Mouse (Mus musculus) heart, embryonic 14.5 days (tissue): ENCODE data around the gene Gng8. TPM values are rescaled to one million over a fixed set of nuclear protein-coding genes. Genes with fewer than 3 reads are reported as not detected.

ENCODE experiments used
- ATAC-seq: fragments of 200-750 bp; cut with Nextera tagmentation; 2 replicates; pipeline ENCODE4 v1.8.0; 2017; ENCODE audit warnings: low read depth, moderate TSS enrichment; ENCODE audit not compliant: insufficient number of reproducible peaks, insufficient read depth, low FRiP score
- H3K27ac ChIP-seq, 2 experiments: fragments of 200-500 bp in 1 of 2; fragments of 300-500 bp in 1 of 2; sonication (generic) in 1 of 2; replicated peaks in 1 of 2; 2 replicates each; pipeline ENCODE4 v1.5.1; 2012 to 2014; ENCODE audit warnings: low read depth in 2 of 2, low read length in 2 of 2, control low read depth in 1 of 2, mild to moderate bottlenecking in 1 of 2, mixed read lengths in 1 of 2; ENCODE audit not compliant: control insufficient read depth in 1 of 2, insufficient read depth in 1 of 2
- H3K27me3 ChIP-seq: fragments of 300-500 bp; sonication (generic); 2 replicates; pipeline ENCODE4 v1.6.1; 2014; ENCODE audit warnings: mild to moderate bottlenecking, low read length, control low read depth; ENCODE audit not compliant: control insufficient read depth, insufficient read depth
- H3K36me3 ChIP-seq: fragments of 300-500 bp; sonication (generic); 2 replicates; pipeline ENCODE4 v1.6.1; 2014; ENCODE audit warnings: mild to moderate bottlenecking, control low read depth, low read length, mixed read lengths; ENCODE audit not compliant: control insufficient read depth, insufficient read depth
- H3K4me1 ChIP-seq, 2 experiments: fragments of 200-500 bp in 1 of 2; fragments of 300-500 bp in 1 of 2; sonication (generic) in 1 of 2; 2 replicates each; pipeline ENCODE4 v1.6.1; 2012 to 2014; ENCODE audit warnings: low read length in 2 of 2, control low read depth in 1 of 2, mixed read lengths in 1 of 2; ENCODE audit not compliant: control insufficient read depth in 2 of 2, insufficient read depth in 2 of 2
- H3K4me2 ChIP-seq: fragments of 300-500 bp; sonication (generic); 2 replicates; pipeline ENCODE4 v1.6.1; 2014; ENCODE audit warnings: mild to moderate bottlenecking, low read length
- H3K4me3 ChIP-seq, 2 experiments: fragments of 200-500 bp in 1 of 2; fragments of 300-500 bp in 1 of 2; sonication (generic) in 1 of 2; 2 replicates each; pipeline ENCODE4 v1.5.1; 2012 to 2014; ENCODE audit warnings: low read length in 2 of 2, mild to moderate bottlenecking in 2 of 2, control low read depth in 1 of 2, low read depth in 1 of 2, moderate library complexity in 1 of 2; ENCODE audit not compliant: control insufficient read depth in 1 of 2, insufficient read depth in 1 of 2
- H3K9ac ChIP-seq: fragments of 300-500 bp; sonication (generic); 2 replicates; pipeline ENCODE4 v1.6.1; 2014; ENCODE audit warnings: mild to moderate bottlenecking, low read length
- H3K9me3 ChIP-seq: fragments of 300-500 bp; sonication (generic); 2 replicates; pipeline ENCODE4 v1.6.1; 2016; ENCODE audit warnings: low read length, control low read depth; ENCODE audit not compliant: control insufficient read depth
- WGBS: fragments of 180-500 bp; shearing (Covaris S2); extraction: QIAGEN DNeasy Blood & Tissue Kit; methylation state at CpG from one replicate; pipeline ENCODE4 v1.1.7; 2014; 5-methylcytosine and 5-hydroxymethylcytosine counted together
- polyA plus RNA-seq: library from polyadenylated mRNA; unstranded; fragments of >200 nt; fragmentation: Nextera tagmentation; extraction: Ambion mirVana; gene quantifications from 2 replicates; pipeline ENCODE4 v1.2.1, GENCODE M21; 2014

The Gng8 gene
- polyA plus RNA-seq, 1 experiment from 2014 or later = 6.9 TPM

DNA sequence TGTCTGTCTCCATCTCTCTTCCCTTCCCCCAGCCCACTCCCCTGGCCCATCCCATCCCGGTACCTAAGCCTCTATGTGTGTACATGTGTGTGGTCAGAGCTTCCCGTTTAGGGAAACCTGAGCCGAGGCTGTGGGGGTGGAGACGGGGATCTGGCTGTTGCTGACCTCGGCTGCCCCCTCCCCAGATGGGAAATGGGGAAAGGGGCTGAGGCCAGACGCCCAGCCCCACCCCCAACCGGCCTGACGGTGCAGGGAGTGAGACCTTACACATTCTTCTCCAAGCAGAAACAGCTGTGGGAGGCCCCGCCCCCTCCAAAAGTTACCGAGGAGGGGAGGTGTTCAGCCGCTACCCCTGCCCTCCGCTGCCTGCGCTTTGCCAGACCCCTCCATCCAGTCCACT, 15.0 kb upstream of the Gng8 start:
- Histone ChIP-seq H3K4me2 (peak overlapping the region; percentile 84), H3K27me3 (no peaks in the 10 kb centered on the region), H3K9me3 (no peaks in the 10 kb centered on the region), H3K9ac (peak overlapping the region; percentile 97), H3K4me1 (peaks cover 19 to 38% of the 10 kb centered on the region in 2 experiments), H3K36me3 (peaks cover 28% of the 10 kb centered on the region), H3K4me3 (peak overlapping the region; percentile 86), H3K27ac (peak overlapping the region; percentile 91 to 92)
- WGBS = 1% methylated on average over 13 of the region's 13 CpGs
- no peak for ATAC-seq

GRCm38 (mm10) chr7:16877717-16878116, 13.9 kb upstream of the Gng8 start:
- H3K4me3 ChIP-seq = no peak overlapping the region
- WGBS = 79% methylated on average over 3 of the region's 3 CpGs
- H3K27me3 ChIP-seq = no peaks in the 10 kb centered on the region
- ATAC-seq = no peak
- peaks cover 34% of the 10 kb centered on the region for H3K36me3 ChIP-seq
- H3K4me1 ChIP-seq = peaks cover 21 to 47% of the 10 kb centered on the region in 2 experiments
- no peak overlapping the region for H3K4me2 ChIP-seq
- H3K9me3 ChIP-seq = no peaks in the 10 kb centered on the region
- no peak overlapping the region; a peak in 1 of 4 replicates for H3K27ac ChIP-seq
- H3K9ac ChIP-seq = no peak overlapping the region

GRCm38 (mm10) chr7:16879796-16880547, 11.6 kb upstream of the Gng8 start:
- Histone ChIP-seq H3K27me3 (no peaks in the 10 kb centered on the region), H3K27ac (peak overlapping the region; percentile 96 to 99), H3K9ac (peak overlapping the region; percentile 68), H3K36me3 (peaks cover 54% of the 10 kb centered on the region), H3K4me3 (no peak overlapping the region), H3K4me2 (peak overlapping the region; percentile 41), H3K9me3 (peaks cover 1% of the 10 kb centered on the region; the same call in 1 of the 2 replicates), H3K4me1 (peaks cover 26 to 50% of the 10 kb centered on the region in 2 experiments)
- 20% methylated on average over 9 of the region's 9 CpGs for WGBS
- peak; percentile 70 for ATAC-seq

DNA sequence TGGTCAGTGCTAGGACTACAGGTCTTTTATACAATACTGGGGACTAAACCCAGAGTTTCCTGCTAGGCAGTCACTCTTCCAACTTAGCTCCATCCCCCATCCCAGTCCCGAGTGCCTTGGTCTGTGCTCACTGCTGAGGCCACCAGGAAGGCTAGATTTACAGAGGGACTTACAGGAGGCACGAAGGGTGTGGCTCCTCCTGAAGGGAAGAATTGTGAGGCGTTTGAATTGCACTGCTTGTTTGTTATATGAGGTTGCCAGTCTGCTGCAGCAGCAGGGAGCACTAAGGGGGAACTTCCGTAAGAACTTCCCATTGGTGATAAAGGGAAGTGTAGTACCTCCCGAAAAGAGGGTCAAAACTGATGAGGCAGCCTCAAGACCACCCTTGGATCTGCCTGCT, 11.0 kb upstream of the Gng8 start:
- ATAC-seq = no peak
- peaks cover 61% of the 10 kb centered on the region for H3K36me3 ChIP-seq
- peak overlapping the region; percentile 68 for H3K9ac ChIP-seq
- 16% methylated on average over 5 of the region's 5 CpGs for WGBS
- peak overlapping the region; percentile 41 for H3K4me2 ChIP-seq
- H3K4me1 ChIP-seq = peaks cover 26 to 50% of the 10 kb centered on the region in 2 experiments
- H3K27ac ChIP-seq = peak overlapping the region; percentile 96 to 97
- H3K9me3 ChIP-seq = peaks cover 8% of the 10 kb centered on the region
- H3K27me3 ChIP-seq = no peaks in the 10 kb centered on the region
- H3K4me3 ChIP-seq = no peak overlapping the region

GRCm38 (mm10) chr7:16883162-16883561, 8.4 kb upstream of the Gng8 start:
- Histone ChIP-seq H3K4me2 (peak overlapping the region; percentile 27), H3K27ac (peak overlapping the region; percentile 43 to 96; a peak in 3 of 4 replicates), H3K9ac (no peak overlapping the region; the same call in 1 of the 2 replicates), H3K4me3 (no peak overlapping the region), H3K4me1 (peaks cover 20 to 41% of the 10 kb centered on the region in 2 experiments), H3K27me3 (no peaks in the 10 kb centered on the region), H3K36me3 (peaks cover 84% of the 10 kb centered on the region), H3K9me3 (peaks cover 18% of the 10 kb centered on the region)
- ATAC-seq = no peak
- 79% methylated on average over 6 of the region's 6 CpGs for WGBS

DNA sequence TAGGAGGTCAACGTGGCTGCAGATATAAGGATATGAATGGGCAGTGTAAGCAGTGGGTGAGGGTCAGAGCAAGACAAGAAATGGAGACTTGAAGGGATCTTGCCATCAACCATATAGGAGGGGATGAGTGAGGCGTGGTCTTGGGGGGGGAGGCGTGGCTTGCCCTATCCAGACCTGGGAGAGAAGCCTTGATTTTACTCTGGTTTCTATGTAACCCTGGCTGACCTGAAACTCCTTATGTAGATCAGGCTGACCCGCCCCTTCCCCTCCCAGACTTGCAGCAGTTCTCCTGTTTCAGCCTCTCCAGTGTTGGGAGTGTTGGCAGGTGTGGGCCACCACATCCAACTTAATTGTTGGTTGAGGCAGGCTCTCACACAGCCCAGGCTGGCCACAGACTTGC, 7.3 kb upstream of the Gng8 start:
- H3K36me3 ChIP-seq = peaks cover 81% of the 10 kb centered on the region
- no peak overlapping the region for H3K4me2 ChIP-seq
- peaks cover 20 to 33% of the 10 kb centered on the region in 2 experiments for H3K4me1 ChIP-seq
- ATAC-seq = no peak
- WGBS = 84% methylated on average over 3 of the region's 4 CpGs
- no peak overlapping the region for H3K4me3 ChIP-seq
- H3K27ac ChIP-seq = no peak overlapping the region
- no peaks in the 10 kb centered on the region for H3K27me3 ChIP-seq
- H3K9ac ChIP-seq = no peak overlapping the region
- H3K9me3 ChIP-seq = peaks cover 18% of the 10 kb centered on the region

DNA sequence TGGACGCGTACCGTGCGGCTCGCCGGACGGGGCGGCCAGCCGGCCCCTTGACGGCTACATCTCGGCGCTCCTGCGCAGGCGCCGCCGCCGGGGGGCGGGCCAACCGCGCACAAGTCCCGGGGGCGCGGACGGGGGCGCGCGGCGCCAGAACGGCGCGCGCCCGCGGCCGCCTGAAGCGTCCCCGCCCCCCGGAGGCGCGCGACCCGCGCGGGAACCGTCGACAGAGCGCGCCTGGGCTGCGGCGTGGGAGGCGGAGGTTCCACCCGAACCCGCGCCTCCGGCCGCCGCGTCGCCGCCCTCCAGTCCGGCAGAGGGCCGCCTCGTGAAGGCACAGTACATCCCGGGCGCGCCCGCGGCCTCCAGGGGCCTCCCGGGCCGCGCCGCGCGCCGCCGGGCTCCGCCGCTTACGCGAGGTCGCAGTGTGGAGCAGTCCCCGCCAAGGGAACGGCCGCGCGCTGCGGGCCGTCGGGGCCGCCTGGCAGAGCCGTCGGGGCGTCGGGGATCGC, 6.3 kb upstream of the Gng8 start:
- H3K27ac ChIP-seq = no peak overlapping the region
- no peak for ATAC-seq
- no peaks in the 10 kb centered on the region for H3K27me3 ChIP-seq
- peak overlapping the region; percentile 46 for H3K9ac ChIP-seq
- peak overlapping the region; percentile 46 for H3K4me2 ChIP-seq
- peaks cover 18% of the 10 kb centered on the region for H3K9me3 ChIP-seq
- peaks cover 17 to 28% of the 10 kb centered on the region in 2 experiments for H3K4me1 ChIP-seq
- H3K36me3 ChIP-seq = peaks cover 78% of the 10 kb centered on the region
- peak overlapping the region; percentile 11 to 28 for H3K4me3 ChIP-seq
- WGBS = 18% methylated on average over 93 of the region's 95 CpGs
